In the genomic region with DNA sequence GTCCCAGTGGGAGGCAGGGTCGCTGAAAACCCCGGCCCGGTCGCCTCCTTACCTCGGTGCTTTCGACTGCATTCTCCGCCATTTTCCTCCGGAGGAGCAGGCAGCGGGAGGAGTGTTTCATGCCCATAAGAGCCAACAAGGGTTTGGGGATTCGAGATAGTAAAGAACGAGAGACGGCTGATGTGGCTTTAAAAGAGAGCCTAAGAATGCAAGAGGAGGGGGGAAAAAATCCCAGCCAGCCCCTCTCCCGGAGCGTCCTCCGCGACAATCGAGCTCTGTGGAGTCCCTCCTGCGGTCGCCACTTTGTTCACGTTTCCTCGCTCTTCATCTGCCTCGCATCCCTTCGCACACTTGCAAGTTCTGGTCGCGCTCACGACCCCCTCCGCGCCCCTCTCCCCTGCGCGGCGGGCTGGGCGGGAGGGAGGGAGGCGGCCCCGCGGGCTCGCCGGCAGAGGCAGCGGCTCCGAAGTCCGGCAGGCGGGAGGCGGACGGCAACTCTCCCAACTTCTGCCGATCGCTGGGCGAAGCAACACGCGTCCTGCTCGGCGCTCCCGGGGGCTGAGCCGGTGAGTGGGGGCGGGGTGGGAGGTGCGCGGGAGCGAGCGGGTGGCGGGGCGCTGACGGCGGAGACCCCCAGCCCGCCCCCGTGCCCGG, we compare ENCODE assay signal across 10 mouse cellular contexts. TPM values are rescaled to one million over a fixed set of nuclear protein-coding genes. Genes with fewer than 3 reads are reported as not detected.
DNase-seq lines count a peak whose midpoint lies in the region; ATAC-seq and TF ChIP-seq lines count a peak whose summit lies in the region.
"Had no signal": no experiment of that assay in that cellular context is flagged by ENCODE, and none has a peak within 500 bp of the region (broad histone marks: within the 10 kb centered on the region; RNA-seq: fewer than 3 reads in every experiment).

No protein-coding gene starts in this region.

- H3K4me2 ChIP-seq in liver, embryonic 12.5 days, result peak overlapping the region; percentile 54
- H3K4me2 ChIP-seq in liver, postnatal 0 days (ENCODE audit: low read depth, low read length), result no peak overlapping the region
- H3K4me2 ChIP-seq in hindbrain, embryonic 12.5 days (replicated peaks), result peak overlapping the region; percentile 89
- peak overlapping the region; percentile 92 for H3K4me2 ChIP-seq in midbrain, embryonic 13.5 days (replicated peaks)

- no peak for TF ChIP-seq EP300 in liver, postnatal 0 days (IDR thresholded peaks at IDR 0.05; ENCODE audit: low read depth)

- TF ChIP-seq CTCF in liver, postnatal 0 days (IDR thresholded peaks at IDR 0.05; ENCODE audit: low read depth), result no peak

- H3K9me3 ChIP-seq in liver, embryonic 12.5 days (replicated peaks), result no peaks in the 10 kb centered on the region
- H3K9me3 ChIP-seq in liver, postnatal 0 days (ENCODE audit: low read length), result no peaks in the 10 kb centered on the region
- no peaks in the 10 kb centered on the region for H3K9me3 ChIP-seq in hindbrain, embryonic 12.5 days (replicated peaks)
- H3K9me3 ChIP-seq in midbrain, embryonic 13.5 days, result no peaks in the 10 kb centered on the region

- no peaks in the 10 kb centered on the region for H3K36me3 ChIP-seq in liver, embryonic 12.5 days
- no peaks in the 10 kb centered on the region for H3K36me3 ChIP-seq in liver, postnatal 0 days (replicated peaks; ENCODE audit: insufficient read depth, low read length)
- H3K36me3 ChIP-seq in hindbrain, embryonic 12.5 days, result no peaks in the 10 kb centered on the region
- H3K36me3 ChIP-seq in midbrain, embryonic 13.5 days, result no peaks in the 10 kb centered on the region

- no peak for ATAC-seq in liver, embryonic 12.5 days
- no peak for ATAC-seq in liver, postnatal 0 days
- peak; percentile 11 for ATAC-seq in hindbrain, embryonic 12.5 days (ENCODE audit: low FRiP score)
- peak; percentile 9 for ATAC-seq in midbrain, embryonic 13.5 days
- no peak for ATAC-seq in frontal cortex, adult (ENCODE audit: low TSS enrichment)
- ATAC-seq in erythroid progenitor cell, adult 5-6 weeks (replicated peaks; ENCODE audit: low FRiP score, poor library complexity, severe bottlenecking), result no peak

- DNase-seq in liver, postnatal 0 days, result no peak
- peak; percentile 29 to 37 for DNase-seq in cerebellum, postnatal 36 days
- DNase-seq in heart, adult 18-20 months, result no peak

- 0 out of 2 replicates have a peak, but pooled peaks cover 3% of the 10 kb centered on the region for H3K4me1 ChIP-seq in liver, embryonic 12.5 days
- peaks cover 2% of the 10 kb centered on the region; the same call in 1 of the 2 replicates for H3K4me1 ChIP-seq in liver, postnatal 0 days (ENCODE audit: insufficient read depth)
- peaks cover 55% of the 10 kb centered on the region for H3K4me1 ChIP-seq in hindbrain, embryonic 12.5 days
- peaks cover 48% of the 10 kb centered on the region for H3K4me1 ChIP-seq in midbrain, embryonic 13.5 days (replicated peaks)

- WGBS in liver, embryonic 12.5 days (ENCODE audit: insufficient replicate concordance), result 5% methylated on average over 61 of the region's 64 CpGs
- under 1% methylated on average over 39 of the region's 64 CpGs for WGBS in liver, postnatal 0 days (ENCODE audit: insufficient replicate concordance)
- 1% methylated on average over 55 of the region's 64 CpGs for WGBS in hindbrain, embryonic 12.5 days
- WGBS in midbrain, embryonic 13.5 days, result under 1% methylated on average over 56 of the region's 64 CpGs

- no peak overlapping the region for H3K9ac ChIP-seq in liver, embryonic 12.5 days
- no peak overlapping the region for H3K9ac ChIP-seq in liver, postnatal 0 days (replicated peaks)
- H3K9ac ChIP-seq in hindbrain, embryonic 12.5 days, result peak overlapping the region; percentile 81
- H3K9ac ChIP-seq in midbrain, embryonic 13.5 days (replicated peaks), result peak overlapping the region; percentile 78

- peaks cover 97% of the 10 kb centered on the region for H3K27me3 ChIP-seq in liver, embryonic 12.5 days (replicated peaks)
- H3K27me3 ChIP-seq in liver, postnatal 0 days (ENCODE audit: insufficient read depth, low read length), result peaks cover 64% of the 10 kb centered on the region
- peaks cover 35% of the 10 kb centered on the region for H3K27me3 ChIP-seq in hindbrain, embryonic 12.5 days
- peaks cover 21% of the 10 kb centered on the region; the same call in 1 of the 2 replicates for H3K27me3 ChIP-seq in midbrain, embryonic 13.5 days

- no peak overlapping the region for H3K27ac ChIP-seq in liver, embryonic 12.5 days
- no peak overlapping the region for H3K27ac ChIP-seq in liver, postnatal 0 days (ENCODE audit: low read depth)
- peak overlapping the region; percentile 90 for H3K27ac ChIP-seq in hindbrain, embryonic 12.5 days
- H3K27ac ChIP-seq in midbrain, embryonic 13.5 days, result peak overlapping the region; percentile 80

- H3K4me3 ChIP-seq in liver, embryonic 12.5 days, result peak overlapping the region; percentile 25
- H3K4me3 ChIP-seq in liver, postnatal 0 days (ENCODE audit: low read depth, low read length), result no peak overlapping the region
- H3K4me3 ChIP-seq in hindbrain, embryonic 12.5 days, result peak overlapping the region; percentile 78
- H3K4me3 ChIP-seq in midbrain, embryonic 13.5 days (replicated peaks), result peak overlapping the region; percentile 76

RNA-seq across cellular contexts. Expression of gene Prmt8, which starts 0.5 kb away (rescaled TPM):
- polyA plus RNA-seq in liver, embryonic 12.5 days (2016; fragmentation: Nextera tagmentation; extraction: Ambion mirVana), result not detected in 2 replicates
- polyA plus RNA-seq in liver, postnatal 0 days (2015; fragmentation: Nextera tagmentation; extraction: Ambion mirVana), result not detected in 2 replicates
- polyA plus RNA-seq in hindbrain, embryonic 12.5 days (2016; fragmentation: Nextera tagmentation; extraction: Ambion mirVana), result 38.0 and 39.9 TPM in 2 replicates
- 32.1 and 32.7 TPM in 2 replicates for polyA plus RNA-seq in midbrain, embryonic 13.5 days (2015; fragmentation: Nextera tagmentation; extraction: Ambion mirVana)
- total RNA-seq in erythroid progenitor cell, adult 5-6 weeks (2015; ENCODE audit: low replicate concordance), result not detected in 2 replicates
- total RNA-seq in erythroid progenitor cell, adult 5-6 weeks (2017; ENCODE audit: low replicate concordance), result not detected in 2 replicates
- total RNA-seq in heart, adult 18-20 months (2021), result not detected
- total RNA-seq: adrenal gland, postnatal 36 days had no signal
- polyA plus RNA-seq: spleen, adult 2 months had no signal

Comparison
In these comparisons a context has a peak if more than half of its experiments do, and no peak if none do; other contexts are left out.
1. ATAC-seq: peak in hindbrain, embryonic 12.5 days (single experiment) and midbrain, embryonic 13.5 days (single experiment); none in liver, embryonic 12.5 days (single experiment), liver, postnatal 0 days (single experiment), frontal cortex, adult (single experiment) and erythroid progenitor cell, adult 5-6 weeks (single experiment).
2. H3K27ac ChIP-seq: peak in hindbrain, embryonic 12.5 days (single experiment) and midbrain, embryonic 13.5 days (single experiment); none in liver, embryonic 12.5 days (single experiment) and liver, postnatal 0 days (single experiment).
3. H3K9ac ChIP-seq: peak in hindbrain, embryonic 12.5 days (single experiment) and midbrain, embryonic 13.5 days (single experiment); none in liver, embryonic 12.5 days (single experiment) and liver, postnatal 0 days (single experiment).
4. DNase-seq: peak in cerebellum, postnatal 36 days (2 of 2); none in liver, postnatal 0 days (single experiment) and heart, adult 18-20 months (0 of 2).
5. RNA of gene Prmt8, which starts 0.5 kb away (polyA plus RNA-seq): 38.0 to 39.9 TPM in hindbrain, embryonic 12.5 days and 32.1 to 32.7 TPM in midbrain, embryonic 13.5 days; not detected in liver, embryonic 12.5 days and not detected in liver, postnatal 0 days; every median in the first group is over 10 times any median in the second.